Mouse (Mus musculus) lung, postnatal 0 days (tissue): ENCODE data around the gene Naa40.

Experiments used
- CTCF ChIP-seq: IDR thresholded peaks from 2 replicates; pipeline ENCODE4 v1.5.1; 2016; ENCODE audit warnings: antibody characterized with exemption, mild to moderate bottlenecking
- EP300 ChIP-seq: IDR thresholded peaks from 2 replicates; pipeline ENCODE4 v1.6.1; 2016; ENCODE audit warnings: antibody characterized with exemption, mild to moderate bottlenecking, control low read depth

- TF ChIP-seq CTCF (no peak), EP300 (no peak)
These were observed 45.8 kb upstream of the Naa40 start for GRCm38 (mm10) chr19:7286563-7287315.
